Mouse (Mus musculus) neural tube, embryonic 14.5 days (tissue): ENCODE measurements around the gene U2surp. TPM values are rescaled to one million over a fixed set of nuclear protein-coding genes. Genes with fewer than 3 reads are reported as not detected.

Experiments used
- ATAC-seq: fragments of 200-750 bp; cut with Nextera tagmentation; 2 replicates; pipeline ENCODE4 v1.8.0; 2017; ENCODE audit warnings: low read depth, mild to moderate bottlenecking, moderate TSS enrichment, moderate library complexity
- H3K27ac ChIP-seq: fragments of 300-500 bp; sonication (generic); 2 replicates; pipeline ENCODE4 v1.5.1; 2014; ENCODE audit warnings: low read depth, mild to moderate bottlenecking, control low read depth, low read length, moderate library complexity, mixed read lengths
- H3K27me3 ChIP-seq: fragments of 300-500 bp; sonication (generic); 2 replicates; pipeline ENCODE4 v1.6.1; 2014; ENCODE audit warnings: low read length; ENCODE audit not compliant: control insufficient read depth, insufficient read depth
- H3K36me3 ChIP-seq: fragments of 300-500 bp; sonication (generic); 2 replicates; pipeline ENCODE4 v1.6.1; 2014; ENCODE audit warnings: low read length, mixed read lengths; ENCODE audit not compliant: control insufficient read depth, insufficient read depth
- H3K4me1 ChIP-seq: fragments of 300-500 bp; sonication (generic); 2 replicates; pipeline ENCODE4 v1.6.1; 2014; ENCODE audit warnings: low read length; ENCODE audit not compliant: control insufficient read depth, insufficient read depth
- H3K4me2 ChIP-seq: fragments of 300-500 bp; sonication (generic); 2 replicates; pipeline ENCODE4 v1.6.1; 2014; ENCODE audit warnings: mild to moderate bottlenecking, low read depth, low read length, control low read depth
- H3K4me3 ChIP-seq: fragments of 300-500 bp; sonication (generic); 2 replicates; pipeline ENCODE4 v1.5.1; 2014; ENCODE audit warnings: low read depth, low read length, control low read depth, mixed read lengths
- H3K9ac ChIP-seq: fragments of 300-500 bp; sonication (generic); replicated peaks from 2 replicates; pipeline ENCODE4 v1.6.1; 2014; ENCODE audit warnings: low read depth, mild to moderate bottlenecking, control low read depth, low read length, mixed read lengths
- H3K9me3 ChIP-seq: fragments of 300-500 bp; sonication (generic); 2 replicates; pipeline ENCODE4 v1.6.1; 2016; ENCODE audit warnings: low read length; ENCODE audit not compliant: control insufficient read depth
- WGBS: fragments of 180-500 bp; shearing (Covaris S2); extraction: QIAGEN DNeasy Blood & Tissue Kit; methylation state at CpG from one replicate; pipeline ENCODE4 v1.1.7; 2014; 5-methylcytosine and 5-hydroxymethylcytosine counted together
- polyA plus RNA-seq: library from polyadenylated mRNA; unstranded; fragments of >200 nt; fragmentation: Nextera tagmentation; extraction: Ambion mirVana; gene quantifications from 2 replicates; pipeline ENCODE4 v1.2.1, GENCODE M21; 2014

The U2surp gene
- polyA plus RNA-seq, 1 experiment from 2014 or later: 135 TPM

DNA sequence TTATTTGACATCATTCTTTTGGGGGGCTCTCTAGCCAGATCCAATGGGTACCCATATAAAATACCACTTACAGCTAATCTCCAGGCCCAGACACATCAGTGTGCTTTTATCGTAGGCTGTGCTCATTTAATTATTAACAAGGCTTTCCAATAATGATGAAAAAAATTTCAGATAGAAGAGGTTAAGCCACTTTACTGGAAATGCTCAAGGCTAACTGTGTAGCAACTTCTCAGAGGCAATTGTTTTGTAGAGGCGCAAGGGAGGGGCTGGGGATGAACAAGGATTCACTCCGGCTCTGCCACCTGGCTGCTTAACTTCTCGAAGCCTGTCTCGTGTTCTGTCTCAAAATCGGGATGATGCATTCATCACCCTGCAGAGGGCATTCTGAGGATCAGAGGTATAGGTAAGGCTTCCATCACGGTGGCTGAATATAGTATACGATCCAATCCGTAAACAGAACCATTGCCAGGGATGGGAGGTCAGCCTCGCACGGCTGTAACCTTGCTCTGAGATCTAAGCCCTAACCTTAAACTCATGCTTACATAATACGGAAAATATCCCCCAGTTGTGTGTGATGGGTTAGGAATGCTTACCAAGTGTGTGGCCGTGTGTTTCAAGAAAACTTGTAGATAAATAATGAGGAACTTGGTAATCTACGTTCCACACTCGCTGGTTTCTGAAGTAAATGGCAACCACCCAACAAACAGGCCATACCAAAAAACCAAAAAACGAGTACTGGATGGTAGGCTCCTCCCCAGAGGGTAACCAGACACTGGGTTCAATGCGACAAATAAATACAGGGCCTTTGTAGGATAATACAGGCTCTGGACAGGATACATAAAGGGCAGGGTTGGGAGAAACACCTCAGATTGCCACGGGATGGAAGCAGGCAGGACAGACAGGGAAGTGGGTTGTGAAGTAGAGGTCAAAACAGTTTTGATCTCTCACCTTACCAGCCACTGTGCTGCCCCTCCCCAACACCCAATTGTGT, 42.7 kb upstream of the U2surp start:
- H3K27me3 ChIP-seq: no peaks in the 10 kb centered on the region
- no peaks in the 10 kb centered on the region for H3K9me3 ChIP-seq
- ATAC-seq: no peak
- no peak overlapping the region for H3K27ac ChIP-seq
- H3K36me3 ChIP-seq: no peaks in the 10 kb centered on the region
- 85% methylated on average over 18 of the region's 18 CpGs for WGBS
- no peak overlapping the region for H3K9ac ChIP-seq
- H3K4me3 ChIP-seq: no peak overlapping the region
- H3K4me2 ChIP-seq: no peak overlapping the region
- H3K4me1 ChIP-seq: no peaks in the 10 kb centered on the region; the same call in 1 of the 2 replicates

DNA sequence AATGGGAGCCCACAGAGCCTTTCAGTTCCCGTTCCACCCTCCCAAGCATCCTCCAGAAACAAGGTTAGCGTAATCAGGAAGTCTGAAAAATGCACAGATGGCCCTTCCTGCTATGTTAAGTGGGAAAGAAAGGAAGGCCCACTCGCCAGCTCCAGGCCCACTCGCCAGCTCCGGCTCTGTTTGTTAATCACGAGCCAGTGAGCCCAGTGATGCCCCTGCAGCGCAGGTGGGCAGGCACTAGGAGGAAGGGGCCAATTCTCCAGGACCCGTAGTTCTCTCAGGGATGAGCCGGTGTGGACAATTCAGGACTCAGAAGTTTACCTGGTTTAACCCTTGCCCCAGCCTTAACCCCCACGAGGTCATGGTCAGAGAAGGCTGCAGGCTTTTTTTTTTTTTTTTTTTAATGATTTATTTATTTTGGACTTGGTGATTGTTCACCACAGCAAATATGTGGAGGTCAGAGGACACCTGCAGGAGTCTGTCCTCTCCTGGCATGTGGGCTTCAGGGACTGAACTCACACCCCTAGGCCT, 40.4 kb upstream of the U2surp start:
- Histone ChIP-seq H3K9me3 (no peaks in the 10 kb centered on the region), H3K27ac (no peak overlapping the region), H3K36me3 (no peaks in the 10 kb centered on the region), H3K4me3 (no peak overlapping the region), H3K4me1 (no peaks in the 10 kb centered on the region), H3K27me3 (no peaks in the 10 kb centered on the region), H3K9ac (no peak overlapping the region), H3K4me2 (no peak overlapping the region)
- 68% methylated on average over 10 of the region's 10 CpGs for WGBS
- no peak for ATAC-seq

DNA sequence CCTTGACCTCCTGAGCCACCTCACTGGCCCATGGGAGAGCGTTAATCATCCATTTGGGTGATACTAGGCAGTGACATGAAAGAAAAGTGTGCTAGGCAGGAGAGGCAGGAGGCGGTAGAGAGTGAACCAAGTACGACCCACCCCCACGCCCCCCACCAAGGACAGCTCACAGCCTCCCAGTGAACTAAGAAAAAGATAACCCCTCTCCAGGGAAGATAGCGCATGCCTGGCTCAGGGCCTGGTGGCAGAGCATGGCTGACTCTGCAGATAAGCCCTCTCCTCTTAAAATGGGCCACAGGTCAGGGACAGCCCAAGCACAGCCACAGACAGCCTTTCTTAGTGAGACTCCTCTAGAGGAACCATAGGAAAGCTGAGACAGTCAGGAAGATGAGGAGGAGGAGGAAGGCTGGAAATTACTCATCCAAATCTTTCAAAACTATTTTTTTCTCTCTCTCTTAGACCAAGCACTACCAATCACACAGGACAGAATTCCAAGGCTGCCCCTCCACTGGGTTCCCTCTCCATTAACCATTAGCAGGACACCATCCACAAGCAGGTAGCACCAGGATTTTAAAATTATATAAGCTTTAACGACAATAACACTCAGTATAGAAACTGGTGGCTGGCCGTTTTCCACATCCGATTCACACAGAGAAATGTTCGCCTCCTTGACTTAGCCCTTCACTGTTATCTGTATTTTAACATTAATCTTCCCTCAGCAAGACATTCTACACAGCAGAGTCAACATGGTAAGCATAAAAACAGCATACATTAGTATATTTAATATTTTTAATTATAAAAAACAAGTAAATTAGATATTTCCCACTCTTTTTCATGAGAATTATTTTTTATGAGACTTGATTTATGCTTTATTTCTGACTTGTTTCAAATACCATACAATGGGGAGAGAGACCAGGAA, 39.3 kb upstream of the U2surp start:
- Histone ChIP-seq H3K4me1 (no peaks in the 10 kb centered on the region), H3K4me2 (no peak overlapping the region), H3K4me3 (no peak overlapping the region), H3K27ac (no peak overlapping the region), H3K9me3 (no peaks in the 10 kb centered on the region), H3K9ac (no peak overlapping the region), H3K36me3 (no peaks in the 10 kb centered on the region), H3K27me3 (no peaks in the 10 kb centered on the region)
- 73% methylated on average over 9 of the region's 9 CpGs for WGBS
- ATAC-seq: no peak

DNA sequence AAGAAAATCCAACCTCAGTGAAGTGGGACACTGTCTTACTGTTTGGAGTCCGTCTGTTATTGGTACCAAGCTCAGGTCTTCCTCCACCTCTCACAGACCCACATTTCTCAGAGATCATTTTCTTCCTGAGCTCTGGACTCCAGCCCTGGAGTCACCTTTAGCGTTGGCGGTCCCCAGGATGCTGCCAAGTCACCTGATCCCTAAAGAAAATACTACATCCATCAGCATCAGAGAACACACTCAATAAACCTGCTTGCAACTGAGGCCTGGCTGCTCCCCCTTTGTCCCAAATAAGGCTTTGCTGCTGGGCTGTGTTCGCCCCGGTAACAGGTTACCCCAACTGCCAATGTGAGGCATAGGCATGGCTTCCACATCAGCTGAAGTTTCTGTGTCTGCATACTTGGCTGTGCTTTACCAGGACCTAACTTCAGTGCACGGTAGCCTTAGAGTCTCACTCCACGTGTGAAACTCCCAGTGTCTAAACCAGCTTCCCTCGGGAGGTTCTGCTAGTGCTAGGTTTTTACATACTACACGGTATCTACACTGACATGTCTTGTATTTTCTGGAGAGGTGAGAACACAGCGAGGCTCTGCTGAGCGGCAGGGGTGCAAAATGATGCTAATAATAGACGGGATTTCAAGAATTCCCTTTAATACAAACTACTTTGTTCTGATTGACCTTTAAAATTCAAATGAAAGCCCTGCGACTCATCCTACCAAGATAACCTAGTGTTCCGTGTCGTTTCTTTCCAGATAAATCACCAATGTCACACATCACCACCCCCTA, 38.0 kb upstream of the U2surp start:
- no peak overlapping the region for H3K27ac ChIP-seq
- WGBS: 57% methylated on average over 15 of the region's 15 CpGs
- no peaks in the 10 kb centered on the region for H3K4me1 ChIP-seq
- no peak overlapping the region for H3K9ac ChIP-seq
- H3K4me2 ChIP-seq: no peak overlapping the region
- no peaks in the 10 kb centered on the region for H3K36me3 ChIP-seq
- no peak for ATAC-seq
- no peaks in the 10 kb centered on the region for H3K27me3 ChIP-seq
- H3K9me3 ChIP-seq: no peaks in the 10 kb centered on the region
- no peak overlapping the region for H3K4me3 ChIP-seq

DNA sequence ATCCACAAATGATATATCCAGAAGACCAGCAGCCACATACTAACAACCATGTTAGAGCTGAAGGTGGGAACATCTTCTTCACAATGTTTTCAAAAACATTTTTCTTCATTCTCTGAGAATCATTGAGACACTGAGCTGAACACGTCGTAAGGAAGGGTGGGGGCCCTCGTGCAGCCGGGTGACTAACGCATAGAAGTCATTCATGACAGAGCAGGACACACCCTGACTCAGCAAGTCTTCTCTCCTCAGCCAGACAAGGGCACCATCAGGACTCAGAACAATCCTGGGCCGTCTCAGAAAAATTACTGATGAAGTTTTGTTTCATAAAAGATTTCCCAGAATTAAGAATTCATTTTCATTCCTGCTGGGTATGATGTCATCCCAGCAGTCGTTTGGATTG, 34.9 kb upstream of the U2surp start:
- Histone ChIP-seq H3K9me3 (no peaks in the 10 kb centered on the region), H3K36me3 (no peaks in the 10 kb centered on the region), H3K27ac (no peak overlapping the region), H3K27me3 (no peaks in the 10 kb centered on the region), H3K4me3 (no peak overlapping the region), H3K9ac (no peak overlapping the region), H3K4me2 (no peak overlapping the region), H3K4me1 (no peaks in the 10 kb centered on the region)
- ATAC-seq: no peak
- WGBS: 60% methylated on average over 7 of the region's 7 CpGs

DNA sequence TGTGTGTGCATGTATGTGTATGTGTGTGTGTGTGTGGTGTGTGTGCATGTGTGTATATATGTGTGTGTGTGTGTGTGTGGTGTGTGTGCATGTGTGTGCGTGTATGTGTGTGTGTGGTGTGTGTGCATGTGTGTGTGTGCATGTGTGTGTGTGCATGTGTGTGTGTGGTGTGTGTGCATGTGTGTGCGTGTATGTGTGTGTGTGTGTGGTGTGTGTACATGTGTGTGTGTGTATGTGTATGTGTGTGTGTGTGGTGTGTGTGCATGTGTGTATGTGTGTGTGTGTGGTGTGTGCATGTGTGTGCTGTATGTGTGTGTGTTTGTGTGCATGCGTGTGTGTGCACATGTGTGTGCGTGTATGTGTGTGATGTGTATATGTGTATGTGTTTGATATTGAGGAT, 32.8 kb upstream of the U2surp start:
- no peak overlapping the region for H3K27ac ChIP-seq
- ATAC-seq: no peak
- H3K4me2 ChIP-seq: no peak overlapping the region
- no peaks in the 10 kb centered on the region for H3K36me3 ChIP-seq
- WGBS: 98% methylated on average over 4 of the region's 4 CpGs
- H3K4me1 ChIP-seq: no peaks in the 10 kb centered on the region
- H3K27me3 ChIP-seq: no peaks in the 10 kb centered on the region
- no peak overlapping the region for H3K9ac ChIP-seq
- no peaks in the 10 kb centered on the region for H3K9me3 ChIP-seq
- no peak overlapping the region for H3K4me3 ChIP-seq

DNA sequence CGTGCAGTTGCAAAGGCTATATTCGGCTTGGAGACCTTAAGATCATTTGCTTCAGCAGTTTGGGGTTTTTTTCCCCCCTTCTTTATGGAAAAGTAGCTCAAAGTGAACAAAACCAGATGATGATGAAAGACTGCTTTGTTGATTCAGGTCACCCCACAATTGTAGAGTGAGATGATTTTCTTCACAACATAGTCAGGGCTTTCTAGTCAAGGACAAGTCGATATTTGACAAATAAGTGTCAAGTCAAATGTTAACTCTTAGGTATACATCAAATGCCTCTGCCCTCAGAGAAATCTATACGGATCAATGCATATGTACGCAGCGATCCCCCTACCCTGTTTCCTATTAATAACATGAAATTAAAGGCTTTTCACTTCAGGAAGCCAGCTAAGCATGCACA, 30.7 kb upstream of the U2surp start:
- no peak for ATAC-seq
- no peaks in the 10 kb centered on the region for H3K4me1 ChIP-seq
- no peak overlapping the region for H3K9ac ChIP-seq
- H3K36me3 ChIP-seq: no peaks in the 10 kb centered on the region
- H3K27ac ChIP-seq: no peak overlapping the region
- no peaks in the 10 kb centered on the region for H3K27me3 ChIP-seq
- H3K4me3 ChIP-seq: no peak overlapping the region
- no peak overlapping the region for H3K4me2 ChIP-seq
- no peaks in the 10 kb centered on the region for H3K9me3 ChIP-seq
- WGBS: 79% methylated on average over 6 of the region's 6 CpGs

DNA sequence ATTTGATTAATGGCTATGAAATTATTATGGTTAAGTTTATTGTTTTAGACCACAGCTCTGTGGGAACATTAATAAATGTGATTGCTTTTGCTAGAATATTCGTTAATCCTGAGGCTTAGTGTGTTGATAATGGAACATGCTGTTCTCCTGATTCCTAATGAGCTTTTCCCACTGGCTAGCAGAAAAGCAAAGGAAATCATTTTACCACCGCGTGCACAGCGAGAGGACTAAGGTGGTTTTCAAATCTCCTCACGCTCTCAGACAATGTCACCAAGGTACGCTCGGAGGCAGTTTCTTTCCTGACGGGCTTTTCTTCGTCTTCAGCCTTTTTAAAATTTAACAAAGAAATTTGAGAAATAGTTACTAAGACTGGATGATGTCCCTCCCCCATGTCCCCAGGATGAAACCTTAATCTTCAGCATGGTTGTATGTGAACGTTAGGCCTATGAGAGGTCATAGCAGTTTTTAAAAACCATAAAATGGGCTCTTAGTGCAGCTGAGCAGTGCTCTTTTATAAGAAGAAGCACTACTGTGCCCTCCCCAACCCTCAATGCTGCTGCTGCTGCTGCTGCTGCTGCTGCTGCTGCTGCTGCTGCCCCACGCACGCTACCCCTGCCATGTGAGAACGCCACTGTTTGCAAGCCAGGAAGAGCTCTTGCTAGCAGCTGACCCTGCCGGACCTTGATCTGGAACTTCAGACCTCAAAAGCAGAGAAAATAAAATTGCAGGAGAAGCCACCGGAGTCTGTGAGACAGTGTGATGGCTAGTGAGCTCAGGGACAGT, 30.0 kb upstream of the U2surp start:
- H3K9me3 ChIP-seq: no peaks in the 10 kb centered on the region
- no peaks in the 10 kb centered on the region for H3K4me1 ChIP-seq
- H3K36me3 ChIP-seq: no peaks in the 10 kb centered on the region
- no peaks in the 10 kb centered on the region for H3K27me3 ChIP-seq
- no peak overlapping the region for H3K27ac ChIP-seq
- no peak overlapping the region for H3K4me3 ChIP-seq
- no peak overlapping the region for H3K9ac ChIP-seq
- 67% methylated on average over 15 of the region's 15 CpGs for WGBS
- 0 out of 2 replicates have a peak, but pooled peaks have one; percentile 25 for ATAC-seq
- no peak overlapping the region for H3K4me2 ChIP-seq
